Mouse (Mus musculus) forebrain, postnatal 0 days (tissue): ENCODE results near the gene Retnlg. TPM values are rescaled to one million over a fixed set of nuclear protein-coding genes. Genes with fewer than 3 reads are reported as not detected.
"Not testable (repeated sequence)": the region's sequence is repeated elsewhere in the genome, so short reads cannot be mapped to it uniquely, and the experiment has no call there.

Source experiments
- ATAC-seq: fragments of 200-750 bp; cut with Nextera tagmentation; 2 replicates; pipeline ENCODE4 v1.8.0; 2017; ENCODE audit warnings: mild to moderate bottlenecking, moderate library complexity
- DNase-seq: peaks from one replicate; pipeline ENCODE4 v3.0.0-alpha.2; 2015
- H3K27ac ChIP-seq: fragments of 300-500 bp; sonication (generic); 2 replicates; pipeline ENCODE4 v1.5.1; 2014; ENCODE audit warnings: low read depth, mild to moderate bottlenecking, antibody characterized with exemption, low read length, moderate library complexity, mixed read lengths
- H3K27me3 ChIP-seq: fragments of 300-500 bp; sonication (generic); 2 replicates; pipeline ENCODE4 v1.6.1; 2014; ENCODE audit warnings: mild to moderate bottlenecking, low read length, mixed read lengths; ENCODE audit not compliant: insufficient read depth
- H3K36me3 ChIP-seq: fragments of 300-500 bp; sonication (generic); 2 replicates; pipeline ENCODE4 v1.6.1; 2014; ENCODE audit warnings: mild to moderate bottlenecking, moderate library complexity; ENCODE audit not compliant: insufficient read depth
- H3K4me1 ChIP-seq: fragments of 300-500 bp; sonication (generic); 2 replicates; pipeline ENCODE4 v1.6.1; 2014; ENCODE audit warnings: antibody characterized with exemption; ENCODE audit not compliant: insufficient read depth
- H3K4me2 ChIP-seq: fragments of 300-500 bp; sonication (generic); 2 replicates; pipeline ENCODE4 v1.6.1; 2014; ENCODE audit warnings: low read depth, mild to moderate bottlenecking, moderate library complexity
- H3K4me3 ChIP-seq: fragments of 300-500 bp; sonication (generic); 2 replicates; pipeline ENCODE4 v1.5.1; 2014; ENCODE audit warnings: low read depth, low read length, mixed read lengths
- H3K9ac ChIP-seq: fragments of 300-500 bp; sonication (generic); 2 replicates; pipeline ENCODE4 v1.6.1; 2014; ENCODE audit warnings: mild to moderate bottlenecking
- H3K9me3 ChIP-seq: fragments of 300-500 bp; sonication (generic); 2 replicates; pipeline ENCODE4 v1.6.1; 2016; ENCODE audit warnings: low read length
- CTCF ChIP-seq: sonication (generic); IDR thresholded peaks from 2 replicates; pipeline ENCODE4 v1.5.1; 2016; ENCODE audit warnings: antibody characterized with exemption, control low read depth, low read depth
- WGBS: fragments of 180-500 bp; shearing (Covaris S2); extraction: QIAGEN DNeasy Blood & Tissue Kit; methylation state at CpG from one replicate; pipeline ENCODE4 v1.1.7; 2014; 5-methylcytosine and 5-hydroxymethylcytosine counted together
- polyA plus RNA-seq: library from polyadenylated mRNA; unstranded; fragments of >200 nt; fragmentation: Nextera tagmentation; extraction: Ambion mirVana; gene quantifications from 2 replicates; pipeline ENCODE4 v1.2.1, GENCODE M21; 2015
- total RNA-seq: library from RNA; depleted of rRNA; stranded (reverse); fragments of >200 nt; gene quantifications from 2 replicates; pipeline ENCODE4 v1.2.3, GENCODE M21; 2014

Gene Retnlg
- total and polyA plus RNA-seq, 2 experiments from 2014 or later: 0.75 TPM; not detected in 1

DNA sequence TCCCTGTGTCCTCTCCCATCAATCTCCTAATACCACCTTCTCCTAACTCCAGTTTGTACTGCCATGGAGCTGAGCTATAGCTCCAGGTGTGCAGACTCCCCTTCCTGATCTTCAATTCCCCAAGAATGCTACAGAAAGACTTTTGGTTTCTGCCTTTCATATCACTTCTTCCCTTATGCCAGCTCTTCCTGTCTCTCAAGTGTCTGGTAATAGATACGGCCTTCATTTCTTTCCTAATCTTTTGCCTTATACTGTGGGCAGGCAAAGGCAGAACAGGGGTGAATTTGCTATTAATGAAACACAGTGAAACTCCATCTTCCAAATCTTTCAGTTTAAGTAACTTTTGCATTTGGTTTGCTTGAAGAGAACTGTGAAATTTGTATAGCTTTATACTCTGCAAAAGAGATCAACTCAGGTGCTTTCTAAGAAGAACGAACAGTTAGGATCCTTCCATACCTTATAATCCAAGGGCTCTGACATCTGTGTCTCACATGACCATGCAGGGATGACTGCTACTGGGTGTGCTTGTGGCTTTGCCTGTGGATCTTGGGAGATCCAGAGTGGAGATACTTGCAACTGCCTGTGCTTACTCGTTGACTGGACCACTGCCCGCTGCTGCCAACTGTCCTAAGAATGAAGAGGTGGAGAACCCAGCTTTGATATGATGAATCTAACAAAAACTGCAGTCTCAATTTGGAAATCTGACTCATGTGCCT lies 28.6 kb upstream of the Retnlg start:
- WGBS: 93% methylated on average over 4 of the region's 4 CpGs
- H3K9me3 ChIP-seq: no peaks in the 10 kb centered on the region

DNA sequence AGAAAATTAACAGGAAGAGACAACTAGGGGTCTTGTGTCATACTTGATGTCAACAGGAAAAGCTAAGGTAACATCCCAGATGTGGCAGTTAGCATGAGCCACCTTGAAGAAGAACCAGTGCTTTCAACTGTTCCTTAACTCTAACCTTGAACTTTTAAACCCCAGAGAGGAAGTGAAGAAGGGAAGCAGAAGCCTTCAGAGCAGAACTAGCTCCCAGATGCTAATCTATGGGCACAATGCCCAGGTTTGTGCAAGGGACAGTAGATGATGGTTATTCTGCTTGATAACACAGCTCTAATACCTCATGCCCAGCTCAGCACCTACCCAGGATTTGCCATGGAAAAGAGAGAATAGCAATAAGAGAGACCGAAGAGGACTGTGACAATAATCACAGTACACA lies 7.4 kb upstream of the Retnlg start:
- ATAC-seq, H3K9me3 ChIP-seq, DNase-seq, H3K4me2 ChIP-seq, H3K27ac ChIP-seq, H3K4me3 ChIP-seq, H3K4me1 ChIP-seq, H3K9ac ChIP-seq, H3K27me3 ChIP-seq, H3K36me3 ChIP-seq: not testable (repeated sequence)
- 92% methylated on average over 1 of the region's 1 CpGs for WGBS

More for the DNA sequence above, 28.6 kb upstream of the Retnlg start:
- no peak for ATAC-seq
- Histone ChIP-seq H3K36me3 (no peaks in the 10 kb centered on the region), H3K27me3 (no peaks in the 10 kb centered on the region), H3K27ac (no peak overlapping the region), H3K4me3 (no peak overlapping the region), H3K9ac (no peak overlapping the region), H3K4me2 (no peak overlapping the region), H3K4me1 (no peaks in the 10 kb centered on the region)
- no peak for TF ChIP-seq CTCF
- DNase-seq: no peak

DNA sequence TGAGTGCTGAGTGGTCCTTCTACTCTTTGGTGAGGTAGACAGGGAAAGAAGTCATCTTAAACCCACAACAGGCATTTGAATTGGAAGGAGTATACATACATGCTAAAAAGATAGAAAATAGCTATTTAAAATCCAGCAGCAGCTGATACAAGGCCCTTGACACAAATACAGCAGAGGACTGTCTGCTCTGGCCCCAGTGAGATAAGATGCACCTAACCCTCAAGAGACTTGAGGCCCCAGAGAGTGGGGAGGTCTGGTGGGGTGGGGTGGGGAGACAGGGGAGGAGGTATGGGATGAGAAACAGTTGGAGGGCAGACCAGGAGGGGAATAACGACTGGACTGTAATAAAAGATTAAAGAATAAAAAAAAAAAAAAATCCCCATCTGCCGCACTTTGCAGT lies 4.7 kb upstream of the Retnlg start:
- H3K36me3 ChIP-seq: no peaks in the 10 kb centered on the region
- no peaks in the 10 kb centered on the region for H3K27me3 ChIP-seq
- H3K4me3 ChIP-seq: no peak overlapping the region
- no peak for ATAC-seq
- 60% methylated on average over 2 of the region's 2 CpGs for WGBS
- no peak overlapping the region for H3K4me2 ChIP-seq
- no peaks in the 10 kb centered on the region for H3K4me1 ChIP-seq
- DNase-seq: no peak
- no peaks in the 10 kb centered on the region for H3K9me3 ChIP-seq
- H3K27ac ChIP-seq: no peak overlapping the region
- no peak for TF ChIP-seq CTCF
- no peak overlapping the region for H3K9ac ChIP-seq

DNA sequence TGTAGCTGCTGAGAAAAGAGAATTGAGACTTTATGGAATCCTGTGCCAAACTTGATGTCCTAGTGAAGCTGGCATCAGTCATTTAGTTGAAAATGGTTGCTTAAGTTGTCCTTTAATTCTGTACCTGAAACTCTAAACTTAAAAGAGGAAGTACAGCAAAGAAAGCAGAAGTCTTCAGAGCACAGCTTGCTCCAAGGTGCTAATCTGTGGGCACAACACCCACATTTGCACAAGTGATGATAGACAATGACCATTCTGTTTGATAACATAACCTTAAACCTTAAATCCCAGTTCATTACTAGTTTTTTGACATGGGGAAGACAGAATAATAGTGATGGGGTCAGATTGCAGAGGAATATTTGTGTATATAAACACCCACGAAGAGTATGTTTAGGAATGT lies 3.8 kb upstream of the Retnlg start:
- no peak overlapping the region for H3K4me2 ChIP-seq
- WGBS: 91% methylated on average over 1 of the region's 1 CpGs

DNA sequence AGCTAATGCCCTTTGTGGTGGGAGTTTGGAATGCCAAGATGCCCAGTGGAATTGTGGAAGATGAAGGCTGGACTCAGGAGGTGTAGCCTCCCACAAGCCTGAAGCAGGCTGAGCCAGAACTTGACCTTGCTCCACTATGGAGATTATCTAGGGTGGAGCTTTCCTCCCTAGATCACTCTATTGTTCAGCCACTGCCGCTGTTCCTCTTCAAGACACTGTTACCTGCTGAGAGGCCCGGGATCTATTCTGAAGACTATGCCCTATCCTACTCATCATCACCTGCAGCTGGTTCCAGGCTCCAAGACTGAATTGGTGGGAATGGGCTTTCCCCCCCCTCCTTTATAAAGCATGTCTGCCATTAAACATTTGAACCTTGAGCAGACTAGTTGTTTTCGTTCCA lies 2.8 kb upstream of the Retnlg start:
- H3K4me2 ChIP-seq: no peak overlapping the region
- WGBS: 66% methylated on average over 3 of the region's 3 CpGs
- H3K9ac ChIP-seq: no peak overlapping the region
- H3K36me3 ChIP-seq: no peaks in the 10 kb centered on the region
- no peak for TF ChIP-seq CTCF
- ATAC-seq (no peak), DNase-seq (no peak)
- no peaks in the 10 kb centered on the region for H3K4me1 ChIP-seq
- no peaks in the 10 kb centered on the region for H3K9me3 ChIP-seq
- no peak overlapping the region for H3K4me3 ChIP-seq
- no peak overlapping the region for H3K27ac ChIP-seq
- no peaks in the 10 kb centered on the region for H3K27me3 ChIP-seq

More for the DNA sequence above, 3.8 kb upstream of the Retnlg start:
- Histone ChIP-seq H3K27ac (no peak overlapping the region), H3K4me1 (no peaks in the 10 kb centered on the region), H3K9ac (no peak overlapping the region), H3K4me3 (no peak overlapping the region), H3K36me3 (no peaks in the 10 kb centered on the region), H3K27me3 (no peaks in the 10 kb centered on the region), H3K9me3 (no peaks in the 10 kb centered on the region)
- no peak for ATAC-seq
- TF ChIP-seq CTCF: no peak
- no peak for DNase-seq

DNA sequence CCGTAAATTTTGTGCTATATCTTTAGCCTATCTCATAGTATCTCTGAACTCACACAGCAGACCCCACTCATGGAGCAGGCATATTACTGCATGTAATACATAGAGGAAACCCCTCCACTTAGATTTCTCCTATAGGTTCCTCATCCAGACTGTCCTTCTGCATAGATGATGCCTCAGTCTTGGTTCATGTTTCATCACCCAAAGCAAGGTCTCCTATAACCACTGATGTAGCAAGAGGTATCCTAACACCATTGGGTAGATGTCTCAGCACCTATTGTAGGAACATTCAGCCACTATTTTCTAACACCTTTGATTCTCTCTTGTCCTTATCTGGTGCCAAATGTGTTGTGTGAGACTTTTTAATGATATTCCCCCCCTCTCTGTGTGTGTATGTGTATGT lies 667 bp upstream of the Retnlg start:
- WGBS: 98% methylated on average over 1 of the region's 1 CpGs
- Histone ChIP-seq H3K4me1 (no peaks in the 10 kb centered on the region), H3K27me3 (no peaks in the 10 kb centered on the region), H3K36me3 (no peaks in the 10 kb centered on the region), H3K9me3 (no peaks in the 10 kb centered on the region), H3K9ac (no peak overlapping the region), H3K27ac (no peak overlapping the region), H3K4me3 (no peak overlapping the region), H3K4me2 (no peak overlapping the region)
- no peak for TF ChIP-seq CTCF
- ATAC-seq (no peak), DNase-seq (no peak)

DNA sequence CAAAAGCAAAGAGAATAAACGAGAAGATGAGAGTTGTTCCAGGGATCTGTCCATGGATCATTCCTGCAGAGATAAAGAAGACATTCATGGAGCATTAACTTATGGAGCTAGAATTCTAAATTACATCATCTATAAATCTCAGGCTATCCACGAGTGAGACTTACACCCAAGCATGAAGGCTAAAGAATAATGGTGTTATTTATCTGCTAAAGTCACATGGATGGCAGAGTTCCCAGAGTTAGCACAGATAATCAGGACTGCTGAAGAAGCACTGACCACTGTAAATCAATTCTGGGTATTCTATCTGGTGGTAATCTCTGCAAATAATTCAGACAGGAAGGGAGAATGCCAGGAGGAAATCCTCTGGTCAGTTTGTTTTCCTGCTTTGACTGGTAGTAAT lies 18.3 kb downstream of the Retnlg start:
- H3K27ac ChIP-seq: no peak overlapping the region
- H3K4me2 ChIP-seq: no peak overlapping the region
- no peaks in the 10 kb centered on the region for H3K27me3 ChIP-seq
- TF ChIP-seq CTCF: no peak
- 52% methylated on average over 2 of the region's 2 CpGs for WGBS
- H3K4me1 ChIP-seq: no peaks in the 10 kb centered on the region
- no peak overlapping the region for H3K4me3 ChIP-seq
- ATAC-seq (no peak), DNase-seq (no peak)
- H3K9me3 ChIP-seq: no peaks in the 10 kb centered on the region
- H3K9ac ChIP-seq: no peak overlapping the region
- H3K36me3 ChIP-seq: no peaks in the 10 kb centered on the region
